8 mouse cellular contexts compared by ENCODE assay signal in genomic region chr9:21593122-21593721, GRCm38 (mm10). TPM values are rescaled to one million over a fixed set of nuclear protein-coding genes. Genes with fewer than 3 reads are reported as not detected.
DNase-seq lines count a peak whose midpoint lies in the region; ATAC-seq and TF ChIP-seq lines count a peak whose summit lies in the region.

No protein-coding gene starts in this region.

- peak overlapping the region; percentile 84 for H3K4me3 ChIP-seq in embryonic facial prominence, embryonic 11.5 days (ENCODE audit: low read depth, low read length)
- peak overlapping the region; percentile 88 for H3K4me3 ChIP-seq in heart, embryonic 14.5 days (ENCODE audit: control insufficient read depth in 1 of 2, insufficient read depth in 1 of 2, low read depth in 1 of 2, low read length in 2 of 2)
- H3K4me3 ChIP-seq in lung, embryonic 14.5 days (ENCODE audit: low read depth, low read length): peak overlapping the region; percentile 96

- ATAC-seq in embryonic facial prominence, embryonic 11.5 days (replicated peaks; ENCODE audit: insufficient number of reproducible peaks, low FRiP score, low TSS enrichment, low read depth): no peak; the same call in 1 of the 2 replicates
- peak; percentile 52 for ATAC-seq in heart, embryonic 14.5 days (ENCODE audit: insufficient number of reproducible peaks, insufficient read depth, low FRiP score, low read depth)
- ATAC-seq in lung, embryonic 14.5 days (ENCODE audit: insufficient read depth): peak; percentile 44
- 0 out of 2 replicates have a peak, but pooled peaks have one; percentile 14 for ATAC-seq in neutrophil, adult 5-6 weeks (ENCODE audit: extremely low read depth, insufficient number of reproducible peaks, low FRiP score, poor library complexity, severe bottlenecking)

- H3K9me3 ChIP-seq in embryonic facial prominence, embryonic 11.5 days (replicated peaks; ENCODE audit: control insufficient read depth, low read length): no peaks in the 10 kb centered on the region
- H3K9me3 ChIP-seq in heart, embryonic 14.5 days (ENCODE audit: control insufficient read depth, low read length): no peaks in the 10 kb centered on the region
- no peaks in the 10 kb centered on the region for H3K9me3 ChIP-seq in lung, embryonic 14.5 days (ENCODE audit: low read depth, low read length)

- no peaks in the 10 kb centered on the region for H3K27me3 ChIP-seq in embryonic facial prominence, embryonic 11.5 days (ENCODE audit: control insufficient read depth, insufficient read depth, low read length)
- no peaks in the 10 kb centered on the region for H3K27me3 ChIP-seq in heart, embryonic 14.5 days (ENCODE audit: control insufficient read depth, insufficient read depth, low read length)
- no peaks in the 10 kb centered on the region for H3K27me3 ChIP-seq in lung, embryonic 14.5 days (ENCODE audit: insufficient read depth, low read length)

- DNase-seq in thymus, adult 18-20 months: peak; percentile 32 to 48
- no peak for DNase-seq in thymus, postnatal 0 days (ENCODE audit: low spot score)
- peak; percentile 18 for DNase-seq in embryonic facial prominence, embryonic 11.5 days (ENCODE audit: low spot score)
- peak; percentile 63 to 78 for DNase-seq in kidney, postnatal 4 days
- peak; percentile 38 for DNase-seq in lung, embryonic 14.5 days
- peak; percentile 50 for DNase-seq in urinary bladder, adult 2 months (ENCODE audit: low spot score)

- WGBS in embryonic facial prominence, embryonic 11.5 days: 2% methylated on average over 65 of the region's 69 CpGs
- 2% methylated on average over 58 of the region's 69 CpGs for WGBS in heart, embryonic 14.5 days
- WGBS in lung, embryonic 14.5 days: under 1% methylated on average over 69 of the region's 69 CpGs

- H3K27ac ChIP-seq in embryonic facial prominence, embryonic 11.5 days (replicated peaks; ENCODE audit: low read depth, low read length): peak overlapping the region; percentile 29
- peak overlapping the region; percentile 77 to 83 for H3K27ac ChIP-seq in heart, embryonic 14.5 days (replicated peaks in 1 of 2; ENCODE audit: control insufficient read depth in 1 of 2, insufficient read depth in 1 of 2, low read depth in 2 of 2, low read length in 2 of 2)
- peak overlapping the region; percentile 84 for H3K27ac ChIP-seq in lung, embryonic 14.5 days (ENCODE audit: low read depth)

- peak overlapping the region; percentile 94 for H3K4me2 ChIP-seq in embryonic facial prominence, embryonic 11.5 days (ENCODE audit: low read depth, low read length)
- H3K4me2 ChIP-seq in heart, embryonic 14.5 days (ENCODE audit: low read length): peak overlapping the region; percentile 82
- peak overlapping the region; percentile 91 for H3K4me2 ChIP-seq in lung, embryonic 14.5 days

- H3K9ac ChIP-seq in embryonic facial prominence, embryonic 11.5 days (replicated peaks; ENCODE audit: low read length): peak overlapping the region; percentile 90
- H3K9ac ChIP-seq in heart, embryonic 14.5 days (ENCODE audit: low read length): peak overlapping the region; percentile 86
- peak overlapping the region; percentile 86 for H3K9ac ChIP-seq in lung, embryonic 14.5 days

- H3K4me1 ChIP-seq in embryonic facial prominence, embryonic 11.5 days (ENCODE audit: control insufficient read depth, insufficient read depth, low read length): no peaks in the 10 kb centered on the region; the same call in 1 of the 2 replicates
- peaks cover 5 to 20% of the 10 kb centered on the region in 2 experiments for H3K4me1 ChIP-seq in heart, embryonic 14.5 days (ENCODE audit: control insufficient read depth in 2 of 2, insufficient read depth in 2 of 2, low read length in 2 of 2)
- no peaks in the 10 kb centered on the region for H3K4me1 ChIP-seq in lung, embryonic 14.5 days (ENCODE audit: insufficient read depth)

- no peak for TF ChIP-seq CTCF in lung, embryonic 14.5 days (IDR thresholded peaks at IDR 0.05; ENCODE audit: low read depth)

- peaks cover 7% of the 10 kb centered on the region for H3K36me3 ChIP-seq in embryonic facial prominence, embryonic 11.5 days (replicated peaks; ENCODE audit: control insufficient read depth, insufficient read depth, low read depth, low read length)
- peaks cover 45% of the 10 kb centered on the region for H3K36me3 ChIP-seq in heart, embryonic 14.5 days (ENCODE audit: control insufficient read depth, insufficient read depth, low read length)
- peaks cover 44% of the 10 kb centered on the region for H3K36me3 ChIP-seq in lung, embryonic 14.5 days (ENCODE audit: insufficient read depth)

RNA-seq across cellular contexts. Expression of gene Yipf2, which starts 0.6 kb away (rescaled TPM):
- polyA plus RNA-seq in thymus, postnatal 0 days (2015; fragmentation: Nextera tagmentation; extraction: Ambion mirVana): 26.8 and 27.2 TPM in 2 replicates
- polyA plus RNA-seq in embryonic facial prominence, embryonic 11.5 days (2014; fragmentation: Nextera tagmentation; extraction: Ambion mirVana): 13.1 and 13.8 TPM in 2 replicates
- polyA plus RNA-seq in heart, embryonic 14.5 days (2014; fragmentation: Nextera tagmentation; extraction: Ambion mirVana): 11.5 and 11.7 TPM in 2 replicates
- polyA plus RNA-seq in lung, embryonic 14.5 days (2014; fragmentation: Nextera tagmentation; extraction: Ambion mirVana): 17.0 and 17.9 TPM in 2 replicates
- total RNA-seq in neutrophil, adult 5-6 weeks (2017): 8.1 and 11.1 TPM in 2 replicates
- 29.9 and 33.8 TPM in 2 replicates for polyA plus RNA-seq in urinary bladder, adult 2 months (2012; rRNA removed)

RNA-seq across cellular contexts. Expression of gene Timm29, which starts 0.7 kb away (rescaled TPM):
- polyA plus RNA-seq in thymus, postnatal 0 days (2015; fragmentation: Nextera tagmentation; extraction: Ambion mirVana): 28.8 and 30.9 TPM in 2 replicates
- polyA plus RNA-seq in embryonic facial prominence, embryonic 11.5 days (2014; fragmentation: Nextera tagmentation; extraction: Ambion mirVana): 51.2 and 52.9 TPM in 2 replicates
- polyA plus RNA-seq in heart, embryonic 14.5 days (2014; fragmentation: Nextera tagmentation; extraction: Ambion mirVana): 38.1 and 40.0 TPM in 2 replicates
- 35.6 and 36.3 TPM in 2 replicates for polyA plus RNA-seq in lung, embryonic 14.5 days (2014; fragmentation: Nextera tagmentation; extraction: Ambion mirVana)
- 23.7 and 28.5 TPM in 2 replicates for total RNA-seq in neutrophil, adult 5-6 weeks (2017)
- 30.5 and 32.5 TPM in 2 replicates for polyA plus RNA-seq in urinary bladder, adult 2 months (2012; rRNA removed)

RNA-seq across cellular contexts. Expression of gene Smarca4, which starts 22.7 kb away (rescaled TPM):
- 62.3 and 71.5 TPM in 2 replicates for polyA plus RNA-seq in thymus, postnatal 0 days (2015; fragmentation: Nextera tagmentation; extraction: Ambion mirVana)
- 106 and 119 TPM in 2 replicates for polyA plus RNA-seq in embryonic facial prominence, embryonic 11.5 days (2014; fragmentation: Nextera tagmentation; extraction: Ambion mirVana)
- 51.1 and 52.8 TPM in 2 replicates for polyA plus RNA-seq in heart, embryonic 14.5 days (2014; fragmentation: Nextera tagmentation; extraction: Ambion mirVana)
- 106 and 114 TPM in 2 replicates for polyA plus RNA-seq in lung, embryonic 14.5 days (2014; fragmentation: Nextera tagmentation; extraction: Ambion mirVana)
- total RNA-seq in neutrophil, adult 5-6 weeks (2017): 70.4 and 71.1 TPM in 2 replicates
- 56.6 and 63.0 TPM in 2 replicates for polyA plus RNA-seq in urinary bladder, adult 2 months (2012; rRNA removed)

RNA-seq across cellular contexts. Expression of gene Carm1, which starts 46.5 kb away (rescaled TPM):
- polyA plus RNA-seq in thymus, postnatal 0 days (2015; fragmentation: Nextera tagmentation; extraction: Ambion mirVana): 10.9 and 12.4 TPM in 2 replicates
- 62.4 and 64.2 TPM in 2 replicates for polyA plus RNA-seq in embryonic facial prominence, embryonic 11.5 days (2014; fragmentation: Nextera tagmentation; extraction: Ambion mirVana)
- 38.1 and 41.0 TPM in 2 replicates for polyA plus RNA-seq in heart, embryonic 14.5 days (2014; fragmentation: Nextera tagmentation; extraction: Ambion mirVana)
- polyA plus RNA-seq in lung, embryonic 14.5 days (2014; fragmentation: Nextera tagmentation; extraction: Ambion mirVana): 69.4 and 76.5 TPM in 2 replicates
- 17.6 and 18.3 TPM in 2 replicates for total RNA-seq in neutrophil, adult 5-6 weeks (2017)
- 36.1 and 50.3 TPM in 2 replicates for polyA plus RNA-seq in urinary bladder, adult 2 months (2012; rRNA removed)

Comparison
In these comparisons a context has a peak if more than half of its experiments do, and no peak if none do; other contexts are left out.
1. H3K27ac ChIP-seq: peak in every context shown above with its lines; median percentile 84 in lung, embryonic 14.5 days; 80 in heart, embryonic 14.5 days; 29 in embryonic facial prominence, embryonic 11.5 days.